Mouse (Mus musculus) adrenal gland, postnatal 10 days (tissue): ENCODE data around the gene Zfp318. TPM values are rescaled to one million over a fixed set of nuclear protein-coding genes. Genes with fewer than 3 reads are reported as not detected.

ENCODE experiments used
- DNase-seq: peaks from one replicate; pipeline ENCODE4 v3.0.0; 2021; ENCODE audit warnings: mixed read lengths
- long read RNA-seq, 2 experiments: library from polyadenylated mRNA; stranded (forward); transcript quantifications; one replicate each; pipeline ENCODE4 v2.0.0; 2021
- total RNA-seq, 2 experiments: library from RNA; stranded (reverse); gene quantifications; 2 replicates each; pipeline ENCODE4 v1.2.3; 2021

Gene Zfp318
- 10 to 100 TPM; 24.6 to 30.7 TPM for total RNA-seq
- long read RNA-seq, experiment 1, partial matches to known transcripts, result 2 of 2 reads
- long read RNA-seq, experiment 1, other reads (novel, unspliced or antisense), result 0 of 2 reads
- long read RNA-seq, experiment 2, full-length matches to known transcripts, result 3 of 6 reads
- long read RNA-seq, experiment 2, partial matches to known transcripts, result 1 of 6 reads
- long read RNA-seq, experiment 2, other reads (novel, unspliced or antisense), result 2 of 6 reads

DNA sequence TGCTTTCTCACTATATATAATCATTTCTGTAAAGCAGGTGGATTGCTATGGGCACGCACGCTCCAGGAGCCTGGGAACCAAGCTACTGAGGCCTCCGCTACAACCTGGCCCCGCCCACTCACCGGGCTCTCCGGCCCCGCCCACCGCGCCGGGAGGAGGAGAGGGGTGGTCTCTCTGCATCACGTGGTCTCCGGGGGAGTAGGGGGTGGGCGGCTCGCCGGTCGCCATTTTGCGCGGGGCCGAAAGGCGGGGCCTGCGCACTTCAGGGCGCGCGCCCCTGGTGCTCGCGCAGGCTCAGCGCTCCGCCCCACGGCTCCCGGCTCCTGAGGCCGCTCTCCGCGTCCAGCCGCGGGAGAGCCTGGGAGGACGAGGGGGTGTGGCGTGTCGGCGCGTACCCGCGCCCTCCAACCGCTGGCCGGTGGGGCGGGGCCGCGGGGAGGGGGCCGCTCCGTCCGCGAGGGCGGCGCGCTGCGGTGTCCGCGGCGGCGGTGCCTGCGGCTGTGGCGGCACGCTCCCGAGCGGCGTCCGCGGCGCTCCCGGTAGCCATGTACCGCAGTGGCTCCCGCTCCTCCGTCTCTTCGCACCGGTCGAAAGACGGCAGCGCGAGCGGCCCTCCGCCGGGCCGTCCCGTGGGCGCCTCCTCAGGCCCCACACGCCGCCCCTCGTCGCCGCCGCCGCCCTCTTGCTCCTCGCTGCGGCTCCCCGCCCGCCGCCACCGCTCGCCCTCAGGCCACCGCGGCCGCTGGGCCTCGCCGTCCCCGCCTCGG, at the start of gene Zfp318:
Gene Zfp318 (plus strand): TSS at position 438 of the 767 bp plus-strand sequence.
- DNase-seq, result peak; percentile 99

GRCm38 (mm10) chr17:46336475-46336874, 47.1 kb upstream of the Zfp318 start:
- DNase-seq, result no peak

DNA sequence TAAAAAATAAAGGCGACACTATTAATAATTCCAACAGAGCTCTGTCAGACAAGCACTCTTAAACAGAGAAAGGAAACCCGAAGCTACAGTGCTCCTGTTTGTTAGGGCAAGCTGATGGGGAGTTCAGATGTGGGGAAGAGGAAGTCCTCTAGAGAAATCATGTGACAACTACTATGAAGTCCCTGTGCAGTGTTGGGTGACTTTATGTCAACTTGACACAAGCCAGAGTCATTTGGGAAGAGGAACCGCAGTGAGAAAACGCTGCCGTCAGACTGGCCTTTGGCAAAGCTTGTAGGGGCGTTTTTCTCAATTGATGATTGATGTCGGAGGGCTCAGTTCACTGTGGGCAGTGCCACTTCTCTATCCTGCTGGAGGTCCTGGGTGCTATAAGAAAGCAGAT, 42.3 kb upstream of the Zfp318 start:
- DNase-seq, result no peak

DNA sequence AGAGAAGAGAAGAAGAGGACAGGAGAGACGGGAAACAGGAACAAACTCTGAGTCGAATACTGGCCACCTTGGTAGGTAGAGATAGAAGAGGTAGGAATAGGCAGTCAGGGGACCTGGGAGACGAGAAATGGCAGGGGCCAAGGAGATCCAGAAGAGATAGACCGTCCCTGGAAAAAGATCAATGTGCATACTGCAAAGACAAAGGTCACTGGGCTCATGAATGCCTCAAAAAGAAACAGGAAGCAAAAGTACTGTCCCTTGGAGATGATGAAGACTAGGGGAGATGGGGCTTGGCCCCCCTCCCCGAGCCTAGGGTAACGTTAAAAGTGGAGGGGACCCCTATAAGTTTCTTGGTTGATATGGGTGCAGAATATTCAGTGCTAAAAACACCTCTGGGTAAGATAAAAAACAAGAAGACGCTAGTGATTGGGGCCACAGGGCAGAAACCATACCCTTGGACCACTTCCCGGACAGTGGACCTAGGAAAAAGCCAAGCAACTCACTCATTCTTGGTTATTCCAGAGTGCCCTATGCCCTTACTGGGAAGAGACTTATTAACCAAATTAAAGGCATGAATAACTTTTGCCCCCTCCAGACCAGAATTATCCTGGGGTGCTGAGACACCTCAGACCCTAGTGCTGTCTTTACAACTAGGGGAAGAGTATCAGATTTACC, 32.4 kb upstream of the Zfp318 start:
- no peak for DNase-seq

DNA sequence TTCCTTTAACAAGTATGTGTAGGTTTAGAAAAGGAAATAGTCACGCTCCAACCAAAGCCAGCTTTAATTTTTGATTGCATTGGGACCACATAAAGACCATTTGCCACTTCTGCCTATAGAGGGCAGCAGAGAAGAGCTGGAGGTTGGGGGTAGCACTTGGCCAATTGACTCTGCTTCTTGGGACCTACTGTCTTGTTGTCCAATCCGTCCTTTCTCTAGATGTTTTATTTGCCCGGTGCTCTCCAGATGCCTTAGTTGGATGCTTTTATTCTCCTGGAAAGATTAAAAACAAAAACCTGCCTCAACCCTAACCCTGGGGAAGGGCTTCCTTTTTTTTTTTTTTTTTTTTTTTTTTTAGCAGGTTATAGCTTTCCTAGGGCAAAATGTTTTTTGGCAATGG, 11.7 kb upstream of the Zfp318 start:
- peak; percentile 55 for DNase-seq

- no peak for DNase-seq
Observed at GRCm38 (mm10) chr17:46378564-46378963, 5.0 kb upstream of the Zfp318 start.

DNA sequence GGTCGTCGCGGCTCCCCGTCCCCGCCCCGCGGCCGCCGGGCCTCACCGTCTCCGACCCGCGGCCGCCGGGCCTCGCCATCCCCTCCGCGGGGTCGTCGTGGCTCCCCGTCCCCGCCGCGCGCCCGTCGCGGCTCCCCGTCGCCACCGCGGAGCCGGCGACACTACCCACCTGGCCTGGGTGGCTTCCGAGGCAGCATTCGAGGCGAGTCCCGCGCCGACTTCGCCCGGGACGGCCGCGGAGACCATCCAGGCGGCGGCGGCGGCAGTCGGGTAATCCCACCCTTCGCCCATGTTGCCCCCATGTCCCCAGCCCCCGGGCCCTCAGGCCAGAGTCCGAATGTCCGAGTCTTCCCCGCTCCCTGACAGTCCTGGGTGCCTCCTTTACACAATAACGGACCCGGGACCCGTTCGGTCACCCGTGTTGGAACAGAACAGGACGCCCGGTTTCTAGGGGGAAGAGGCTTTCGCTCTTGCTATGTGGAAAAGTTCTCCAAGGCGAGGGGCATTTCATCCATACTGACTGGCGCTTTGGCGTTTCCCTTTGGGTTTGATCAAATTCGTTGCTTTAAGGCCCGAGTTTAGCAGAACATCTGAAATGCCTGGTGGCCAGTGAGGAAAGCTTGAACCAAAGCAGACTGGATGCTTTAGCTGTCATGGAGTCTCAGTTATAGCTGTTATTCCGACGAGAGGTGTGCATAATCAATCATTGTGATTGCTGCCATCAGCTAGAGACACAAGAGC, 700 bp downstream of the Zfp318 start:
- DNase-seq, result peak; percentile 53

DNA sequence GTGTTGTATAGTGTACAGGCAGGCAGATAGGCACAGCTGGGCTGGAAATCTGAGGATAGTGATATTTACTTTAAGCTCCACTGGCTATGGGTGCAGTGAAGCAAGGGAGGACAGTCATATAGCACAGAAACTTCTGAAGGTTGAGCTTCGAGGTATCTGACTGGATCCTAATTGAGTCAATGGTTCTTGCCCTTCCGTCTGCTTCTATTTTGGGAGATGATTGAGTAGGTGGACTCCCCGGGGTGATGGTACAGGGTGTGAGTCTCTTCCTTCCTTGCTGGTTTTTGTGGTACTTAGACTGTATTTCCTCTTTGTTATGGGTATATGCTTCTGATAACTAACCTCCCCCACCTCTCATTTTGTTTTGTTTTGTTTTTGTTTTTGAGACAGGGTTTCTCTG, 4.7 kb downstream of the Zfp318 start:
- DNase-seq, result no peak

- peak; percentile 38 for DNase-seq
Observed at GRCm38 (mm10) chr17:46393012-46393411, 9.5 kb downstream of the Zfp318 start.

- DNase-seq, result no peak
Observed at GRCm38 (mm10) chr17:46394631-46395030, 11.1 kb downstream of the Zfp318 start.

GRCm38 (mm10) chr17:46408478-46408877, 24.9 kb downstream of the Zfp318 start:
- no peak for DNase-seq

- DNase-seq, result peak; percentile 33
Observed at GRCm38 (mm10) chr17:46418628-46419027, 35.1 kb downstream of the Zfp318 start.

- DNase-seq, result no peak
Observed at GRCm38 (mm10) chr17:46419717-46420116, 36.2 kb downstream of the Zfp318 start.

GRCm38 (mm10) chr17:46426496-46426895, 43.0 kb downstream of the Zfp318 start:
- DNase-seq, result peak; percentile 31

- DNase-seq, result peak; percentile 57
Observed at GRCm38 (mm10) chr17:46428761-46429414, 45.4 kb downstream of the Zfp318 start, which contains the start of gene Crip3. Gene Crip3, plus strand, starts transcription at chr17:46428926.

DNA sequence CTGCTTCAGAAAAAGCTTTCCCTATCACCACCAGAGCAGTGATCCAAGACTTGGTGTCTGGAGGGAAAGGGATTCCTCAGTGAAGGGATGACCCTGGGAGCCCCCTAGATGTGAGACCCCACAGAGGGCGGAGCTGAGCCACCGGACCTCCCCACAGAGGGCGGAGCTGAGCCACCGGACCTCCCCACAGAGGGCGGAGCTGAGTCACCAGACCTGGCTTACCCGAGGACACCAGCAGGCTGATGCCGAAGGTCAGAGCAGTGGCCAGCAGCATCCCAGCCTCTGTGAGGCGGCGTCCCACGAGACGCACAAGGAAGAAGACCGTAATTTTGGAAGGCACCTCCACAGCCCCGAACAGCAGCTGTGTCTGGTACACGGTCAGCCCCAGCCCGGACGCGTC, 50.1 kb downstream of the Zfp318 start:
- DNase-seq, result peak; percentile 65

- DNase-seq, result peak; percentile 49
Observed at GRCm38 (mm10) chr17:46436672-46437366, 53.3 kb downstream of the Zfp318 start.

DNA sequence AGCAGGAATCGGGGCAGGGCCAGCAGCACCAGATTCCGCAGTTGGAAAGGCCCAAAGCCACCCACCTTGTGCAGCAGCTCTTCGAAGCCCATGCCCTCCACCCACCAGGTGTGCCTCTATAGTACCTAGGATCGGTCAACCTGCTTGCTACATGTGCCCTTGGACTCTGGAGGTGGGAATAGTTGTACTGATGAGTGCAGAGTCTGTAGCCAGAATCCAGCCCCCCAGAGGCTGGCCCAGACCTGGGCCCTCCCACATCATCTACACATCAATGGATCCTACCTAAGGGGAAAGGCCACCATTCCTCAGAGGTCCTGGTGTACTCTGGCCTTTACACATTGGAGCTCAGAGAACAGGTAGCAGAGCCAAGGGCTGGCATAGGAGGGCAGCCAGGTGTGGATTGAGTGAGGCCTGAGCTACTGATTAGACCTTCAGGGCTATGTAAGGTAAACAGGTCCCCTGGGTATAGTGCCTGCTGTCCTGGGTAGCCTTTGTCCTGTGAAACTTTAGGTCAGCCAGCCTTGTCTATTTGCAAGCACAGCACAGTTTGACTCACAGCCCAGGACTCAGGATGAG, 54.9 kb downstream of the Zfp318 start, which contains the start of gene Slc22a7:
Gene Slc22a7 (minus strand): TSS at position 160 of the 576 bp plus-strand sequence.
- no peak for DNase-seq

GRCm38 (mm10) chr17:46439176-46439575, 55.6 kb downstream of the Zfp318 start:
- no peak for DNase-seq

DNA sequence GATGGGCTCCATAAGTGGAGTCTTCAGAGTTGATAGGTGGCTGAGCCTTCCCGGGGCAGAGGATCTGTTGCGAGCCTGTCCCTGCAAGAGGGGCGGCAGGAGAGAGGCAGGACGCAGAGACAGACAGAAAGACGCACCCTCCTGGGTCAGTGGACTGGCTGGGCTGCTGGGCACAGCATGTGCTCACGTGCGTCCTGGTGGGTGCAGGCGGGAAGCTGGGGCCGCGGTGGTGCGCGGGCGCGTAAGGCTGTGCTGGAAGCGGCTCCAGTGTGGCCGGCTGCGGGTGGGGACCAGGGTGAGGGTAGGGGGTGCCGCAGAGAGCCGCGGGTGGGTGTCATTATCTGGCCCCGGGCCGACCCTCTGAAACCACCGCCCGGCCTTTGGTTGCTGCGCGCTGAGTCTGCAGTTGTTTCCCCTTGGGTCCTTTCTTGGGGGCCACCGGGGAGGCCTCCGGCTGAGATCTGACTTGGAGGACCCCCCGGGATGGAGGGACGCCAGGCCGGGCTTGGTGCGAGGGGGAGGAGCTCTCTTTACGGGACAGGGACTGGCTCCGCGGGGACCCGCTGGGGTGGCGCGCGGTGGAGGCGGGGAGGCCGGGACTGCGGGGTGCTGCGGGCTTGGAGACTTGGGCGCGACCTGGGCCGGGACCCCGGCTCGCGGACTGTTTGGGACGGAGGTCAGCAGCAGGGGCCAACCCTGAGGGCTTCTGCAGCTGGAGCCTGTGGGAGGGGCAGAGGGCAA, 61.5 kb downstream of the Zfp318 start:
- no peak for DNase-seq
